Mouse (Mus musculus) ES-Bruce4 (cell line): ENCODE data around the gene Ankrd12.

Source experiments
- CTCF ChIP-seq: IDR thresholded peaks from one replicate; pipeline ENCODE4 v1.8.1; 2011; ENCODE audit warnings: low read depth, low read length
- EP300 ChIP-seq: IDR thresholded peaks from 2 replicates; pipeline ENCODE4 v1.6.1; 2011; ENCODE audit warnings: low read depth, low read length; ENCODE audit not compliant: insufficient read depth
- POLR2A ChIP-seq: IDR thresholded peaks from one replicate; pipeline ENCODE4 v1.8.1; 2011; ENCODE audit warnings: low read length; ENCODE audit not compliant: insufficient read depth

GRCm38 (mm10) chr17:66077437-66077850 lies 555 bp upstream of the Ankrd12 start:
- no peak for TF ChIP-seq POLR2A
- TF ChIP-seq CTCF: no peak
- no peak for TF ChIP-seq EP300
